Mouse (Mus musculus) stomach, postnatal 0 days (tissue): ENCODE measurements around the gene Tspan32. TPM values are rescaled to one million over a fixed set of nuclear protein-coding genes. Genes with fewer than 3 reads are reported as not detected.

ENCODE experiments used
- ATAC-seq: fragments of 200-750 bp; cut with Nextera tagmentation; 2 replicates; pipeline ENCODE4 v1.8.0; 2017; ENCODE audit not compliant: low FRiP score, low TSS enrichment
- DNase-seq: peaks from one replicate; pipeline ENCODE4 v3.0.0-alpha.2; 2016; ENCODE audit warnings: low spot score
- H3K27ac ChIP-seq: fragments of 300-500 bp; sonication (generic); replicated peaks from 2 replicates; pipeline ENCODE4 v1.5.1; 2014; ENCODE audit warnings: mild to moderate bottlenecking, control low read depth
- H3K27me3 ChIP-seq: fragments of 300-500 bp; sonication (generic); 2 replicates; pipeline ENCODE4 v1.6.1; 2014; ENCODE audit warnings: low read length; ENCODE audit not compliant: control insufficient read depth, insufficient read depth
- H3K36me3 ChIP-seq: fragments of 300-500 bp; sonication (generic); 2 replicates; pipeline ENCODE4 v1.6.1; 2014; ENCODE audit warnings: low read length, mixed read lengths; ENCODE audit not compliant: control insufficient read depth, insufficient read depth
- H3K4me1 ChIP-seq: fragments of 300-500 bp; sonication (generic); replicated peaks from 2 replicates; pipeline ENCODE4 v1.6.1; 2014; ENCODE audit warnings: antibody characterized with exemption; ENCODE audit not compliant: control insufficient read depth, insufficient read depth
- H3K4me2 ChIP-seq: fragments of 300-500 bp; sonication (generic); replicated peaks from 2 replicates; pipeline ENCODE4 v1.6.1; 2014; ENCODE audit warnings: low read depth, mild to moderate bottlenecking, control low read depth, moderate library complexity
- H3K4me3 ChIP-seq: fragments of 300-500 bp; sonication (generic); 2 replicates; pipeline ENCODE4 v1.5.1; 2014; ENCODE audit warnings: low read depth, low read length, control low read depth
- H3K9ac ChIP-seq: fragments of 300-500 bp; sonication (generic); 2 replicates; pipeline ENCODE4 v1.6.1; 2014; ENCODE audit warnings: mild to moderate bottlenecking, low read length, control low read depth, mixed read lengths
- H3K9me3 ChIP-seq: fragments of 300-500 bp; sonication (generic); 2 replicates; pipeline ENCODE4 v1.6.1; 2016; ENCODE audit warnings: low read length; ENCODE audit not compliant: control insufficient read depth
- CTCF ChIP-seq: IDR thresholded peaks from 2 replicates; pipeline ENCODE4 v1.5.1; 2016; ENCODE audit warnings: antibody characterized with exemption, low read depth, mild to moderate bottlenecking, moderate library complexity
- EP300 ChIP-seq: optimal IDR thresholded peaks from 2 replicates; pipeline ENCODE3; 2016; ENCODE audit warnings: antibody characterized with exemption
- WGBS: fragments of 180-500 bp; shearing (Covaris S2); extraction: QIAGEN DNeasy Blood & Tissue Kit; methylation state at CpG from one replicate; pipeline ENCODE4 v1.1.7; 2014; 5-methylcytosine and 5-hydroxymethylcytosine counted together
- polyA plus RNA-seq: library from polyadenylated mRNA; unstranded; fragments of >200 nt; fragmentation: Nextera tagmentation; extraction: Ambion mirVana; gene quantifications from 2 replicates; pipeline ENCODE4 v1.2.1, GENCODE M21; 2015

Gene Tspan32
- polyA plus RNA-seq, 1 experiment from 2014 or later = 0.61 TPM

DNA sequence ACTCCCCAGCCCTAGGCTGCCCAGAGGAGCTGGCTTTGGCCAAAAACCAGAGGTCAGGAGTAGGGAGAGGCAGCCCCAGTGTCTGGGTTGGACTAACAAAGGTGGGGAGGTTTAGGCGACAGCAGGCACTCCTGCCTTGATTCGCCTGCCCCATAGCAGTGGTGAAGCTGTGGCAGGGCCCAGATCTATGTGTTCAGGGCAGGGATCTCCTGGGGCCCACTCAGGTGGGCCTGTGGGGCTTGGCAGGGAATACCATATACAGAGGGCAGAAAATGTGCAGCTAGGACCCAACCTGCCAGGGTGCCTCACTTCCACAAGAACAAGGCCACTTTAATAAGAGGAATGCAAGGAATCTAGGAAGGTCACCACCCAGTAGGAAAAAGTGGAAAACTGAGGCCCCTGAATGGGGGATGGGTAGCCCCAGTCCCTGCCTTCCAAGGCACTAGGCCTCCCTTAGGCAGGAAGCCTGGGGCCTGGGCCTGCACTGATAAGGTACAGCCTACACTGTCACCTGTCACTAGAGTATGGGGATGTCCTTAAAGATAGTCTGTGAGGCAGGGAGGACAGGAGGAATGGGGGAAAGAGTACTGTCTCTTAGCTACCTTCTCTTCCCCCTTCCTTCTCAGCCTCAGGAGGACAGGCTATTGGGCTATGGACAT, 1.4 kb downstream of the Tspan32 start:
- DNase-seq (no peak), ATAC-seq (no peak; the same call in 1 of the 2 replicates)
- no peak for TF ChIP-seq CTCF
- H3K9me3 ChIP-seq = no peaks in the 10 kb centered on the region
- H3K27ac ChIP-seq = no peak overlapping the region
- H3K4me2 ChIP-seq = no peak overlapping the region
- H3K9ac ChIP-seq = no peak overlapping the region
- WGBS = 86% methylated on average over 2 of the region's 2 CpGs
- no peaks in the 10 kb centered on the region for H3K36me3 ChIP-seq
- no peaks in the 10 kb centered on the region for H3K27me3 ChIP-seq
- H3K4me1 ChIP-seq = peaks cover 10% of the 10 kb centered on the region; the same call in 1 of the 2 replicates
- H3K4me3 ChIP-seq = no peak overlapping the region

GRCm38 (mm10) chr7:143006756-143007598, 2.1 kb downstream of the Tspan32 start:
- ATAC-seq = no peak
- TF ChIP-seq CTCF = no peak
- no peak for TF ChIP-seq EP300
- WGBS = 94% methylated on average over 8 of the region's 8 CpGs
- Histone ChIP-seq H3K27ac (no peak overlapping the region), H3K36me3 (no peaks in the 10 kb centered on the region), H3K27me3 (no peaks in the 10 kb centered on the region), H3K4me3 (no peak overlapping the region), H3K9ac (no peak overlapping the region), H3K4me2 (no peak overlapping the region), H3K9me3 (no peaks in the 10 kb centered on the region), H3K4me1 (peaks cover 10% of the 10 kb centered on the region; the same call in 1 of the 2 replicates)
- DNase-seq = no peak

- H3K4me3 ChIP-seq = no peak overlapping the region
- peak; percentile 93 for DNase-seq
- peak; percentile 86 for ATAC-seq
- no peaks in the 10 kb centered on the region for H3K9me3 ChIP-seq
- H3K27me3 ChIP-seq = no peaks in the 10 kb centered on the region
- H3K4me1 ChIP-seq = peaks cover 13% of the 10 kb centered on the region; the same call in 1 of the 2 replicates
- peak overlapping the region; percentile 85 for H3K27ac ChIP-seq
- H3K9ac ChIP-seq = peak overlapping the region; percentile 35; the same call in 1 of the 2 replicates
- no peaks in the 10 kb centered on the region for H3K36me3 ChIP-seq
- WGBS = 39% methylated on average over 17 of the region's 17 CpGs
- TF ChIP-seq EP300 (no peak), CTCF (peak; percentile 95)
- H3K4me2 ChIP-seq = no peak overlapping the region
Measured at GRCm38 (mm10) chr7:143007599-143008369, 2.9 kb downstream of the Tspan32 start.

GRCm38 (mm10) chr7:143008370-143008926, 3.6 kb downstream of the Tspan32 start:
- Histone ChIP-seq H3K9me3 (no peaks in the 10 kb centered on the region), H3K9ac (no peak overlapping the region), H3K4me1 (peaks cover 13% of the 10 kb centered on the region), H3K27me3 (no peaks in the 10 kb centered on the region), H3K4me3 (no peak overlapping the region), H3K27ac (peak overlapping the region; percentile 85), H3K36me3 (no peaks in the 10 kb centered on the region), H3K4me2 (0 out of 2 replicates have a peak overlapping the region, but pooled peaks have one; percentile 15)
- TF ChIP-seq CTCF = no peak
- no peak for TF ChIP-seq EP300
- ATAC-seq = peak; percentile 56
- peak; percentile 48 for DNase-seq
- WGBS = 46% methylated on average over 8 of the region's 8 CpGs

- Histone ChIP-seq H3K9ac (no peak overlapping the region), H3K27me3 (no peaks in the 10 kb centered on the region), H3K9me3 (no peaks in the 10 kb centered on the region), H3K4me1 (peaks cover 15% of the 10 kb centered on the region), H3K4me3 (no peak overlapping the region), H3K4me2 (no peak overlapping the region; the same call in 1 of the 2 replicates), H3K36me3 (no peaks in the 10 kb centered on the region), H3K27ac (peak overlapping the region; percentile 85)
- 36% methylated on average over 3 of the region's 4 CpGs for WGBS
- TF ChIP-seq CTCF (no peak; the same call in 1 of the 2 replicates), EP300 (no peak)
- DNase-seq (peak; percentile 44), ATAC-seq (peak; percentile 30; the same call in 1 of the 2 replicates)
Measured at GRCm38 (mm10) chr7:143008996-143009665, 4.3 kb downstream of the Tspan32 start.
